Mouse (Mus musculus): ENCODE measurements around the gene Cfhr2. TPM values are rescaled to one million over a fixed set of nuclear protein-coding genes. Genes with fewer than 3 reads are reported as not detected.

The Cfhr2 gene
- total RNA-seq (2014; rRNA removed): 940 and 997 TPM in 2 replicates
- polyA plus RNA-seq (2012; rRNA removed): 224 and 239 TPM in 2 replicates

GRCm38 (mm10) chr1:139858548-139858947 lies at the start of gene Cfhr2:
Cfhr2 (minus strand) TSS chr1:139858702.
- TF ChIP-seq CTCF (IDR thresholded peaks at IDR 0.05; ENCODE audit: low read depth, low read length): no peak
- TF ChIP-seq POLR2A (IDR thresholded peaks at IDR 0.05; ENCODE audit: extremely low read depth, insufficient read depth, low read length): no peak
- no peaks in the 10 kb centered on the region for H3K27me3 ChIP-seq (ENCODE audit: control insufficient read depth, insufficient read depth, low read length)
- DNase-seq (ENCODE audit: extremely low read depth, low read depth, low spot score): peak; percentile 93
- H3K4me1 ChIP-seq (ENCODE audit: control insufficient read depth, insufficient read depth, low read length): peaks cover 21% of the 10 kb centered on the region; the same call in 1 of the 2 replicates
- peak within 1 kb of the TSS; percentile 72; the same call in 1 of the 2 replicates for H3K9ac ChIP-seq (ENCODE audit: low read depth, low read length)
- H3K36me3 ChIP-seq (ENCODE audit: control insufficient read depth, insufficient read depth, low read length): 0 out of 2 replicates have a peak, but pooled peaks cover 5% of the 10 kb centered on the region
- peak within 1 kb of the TSS; percentile 86 for H3K27ac ChIP-seq (replicated peaks; ENCODE audit: insufficient read depth, low read depth, low read length)
- H3K4me3 ChIP-seq (ENCODE audit: insufficient read depth, low read depth, low read length): peak within 1 kb of the TSS; percentile 90
- WGBS: 14% methylated on average over 1 of the region's 1 CpGs
- H3K79me2 ChIP-seq (ENCODE audit: control insufficient read depth, insufficient read depth, low read length): peaks cover 5% of the 10 kb centered on the region; the same call in 1 of the 2 replicates

GRCm38 (mm10) chr1:139863751-139864150 lies 5.2 kb upstream of the Cfhr2 start:
- DNase-seq (ENCODE audit: extremely low read depth, low read depth, low spot score): peak; percentile 92
- Histone ChIP-seq H3K36me3 (ENCODE audit: control insufficient read depth, insufficient read depth, low read length) (peaks cover 8% of the 10 kb centered on the region; the same call in 1 of the 2 replicates), H3K79me2 (ENCODE audit: control insufficient read depth, insufficient read depth, low read length) (no peaks in the 10 kb centered on the region), H3K27ac (replicated peaks; ENCODE audit: insufficient read depth, low read depth, low read length) (no peak overlapping the region), H3K27me3 (ENCODE audit: control insufficient read depth, insufficient read depth, low read length) (no peaks in the 10 kb centered on the region), H3K4me1 (ENCODE audit: control insufficient read depth, insufficient read depth, low read length) (peaks cover 17% of the 10 kb centered on the region; the same call in 1 of the 2 replicates), H3K9ac (ENCODE audit: low read depth, low read length) (no peak overlapping the region), H3K4me3 (ENCODE audit: insufficient read depth, low read depth, low read length) (no peak overlapping the region)
- no peak for TF ChIP-seq POLR2A (IDR thresholded peaks at IDR 0.05; ENCODE audit: extremely low read depth, insufficient read depth, low read length)
- TF ChIP-seq CTCF (IDR thresholded peaks at IDR 0.05; ENCODE audit: low read depth, low read length): no peak

GRCm38 (mm10) chr1:139860176-139860575 lies 1.7 kb upstream of the Cfhr2 start:
- H3K36me3 ChIP-seq (ENCODE audit: control insufficient read depth, insufficient read depth, low read length): 0 out of 2 replicates have a peak, but pooled peaks cover 3% of the 10 kb centered on the region
- H3K27me3 ChIP-seq (ENCODE audit: control insufficient read depth, insufficient read depth, low read length): no peaks in the 10 kb centered on the region
- peaks cover 17% of the 10 kb centered on the region; the same call in 1 of the 2 replicates for H3K4me1 ChIP-seq (ENCODE audit: control insufficient read depth, insufficient read depth, low read length)
- H3K27ac ChIP-seq (replicated peaks; ENCODE audit: insufficient read depth, low read depth, low read length): peak overlapping the region; percentile 61
- H3K9ac ChIP-seq (ENCODE audit: low read depth, low read length): no peak overlapping the region
- peak; percentile 99 for DNase-seq (ENCODE audit: extremely low read depth, low read depth, low spot score)
- H3K79me2 ChIP-seq (ENCODE audit: control insufficient read depth, insufficient read depth, low read length): no peaks in the 10 kb centered on the region; the same call in 1 of the 2 replicates
- TF ChIP-seq POLR2A (IDR thresholded peaks at IDR 0.05; ENCODE audit: extremely low read depth, insufficient read depth, low read length) (no peak), CTCF (IDR thresholded peaks at IDR 0.05; ENCODE audit: low read depth, low read length) (no peak)
- no peak overlapping the region for H3K4me3 ChIP-seq (ENCODE audit: insufficient read depth, low read depth, low read length)

GRCm38 (mm10) chr1:139839699-139840098 lies 18.8 kb downstream of the Cfhr2 start:
- peaks cover 4% of the 10 kb centered on the region for H3K4me1 ChIP-seq (ENCODE audit: control insufficient read depth, insufficient read depth, low read length)
- no peaks in the 10 kb centered on the region for H3K27me3 ChIP-seq (ENCODE audit: control insufficient read depth, insufficient read depth, low read length)
- peaks cover 10% of the 10 kb centered on the region; the same call in 1 of the 2 replicates for H3K79me2 ChIP-seq (ENCODE audit: control insufficient read depth, insufficient read depth, low read length)
- H3K36me3 ChIP-seq (ENCODE audit: control insufficient read depth, insufficient read depth, low read length): peaks cover 28% of the 10 kb centered on the region
- no peak overlapping the region for H3K4me3 ChIP-seq (ENCODE audit: insufficient read depth, low read depth, low read length)
- peak; percentile 58 for DNase-seq (ENCODE audit: extremely low read depth, low read depth, low spot score)
- WGBS: 20% methylated on average over 7 of the region's 7 CpGs
- no peak overlapping the region for H3K9ac ChIP-seq (ENCODE audit: low read depth, low read length)
- H3K27ac ChIP-seq (replicated peaks; ENCODE audit: insufficient read depth, low read depth, low read length): peak overlapping the region; percentile 39; the same call in 1 of the 2 replicates
- no peak for TF ChIP-seq CTCF (IDR thresholded peaks at IDR 0.05; ENCODE audit: low read depth, low read length)
- TF ChIP-seq POLR2A (IDR thresholded peaks at IDR 0.05; ENCODE audit: extremely low read depth, insufficient read depth, low read length): no peak

GRCm38 (mm10) chr1:139839290-139839689 lies 19.2 kb downstream of the Cfhr2 start:
- Histone ChIP-seq H3K4me3 (ENCODE audit: insufficient read depth, low read depth, low read length) (no peak overlapping the region), H3K36me3 (ENCODE audit: control insufficient read depth, insufficient read depth, low read length) (peaks cover 28% of the 10 kb centered on the region), H3K4me1 (ENCODE audit: control insufficient read depth, insufficient read depth, low read length) (peaks cover 4% of the 10 kb centered on the region), H3K9ac (ENCODE audit: low read depth, low read length) (no peak overlapping the region), H3K27me3 (ENCODE audit: control insufficient read depth, insufficient read depth, low read length) (no peaks in the 10 kb centered on the region), H3K79me2 (ENCODE audit: control insufficient read depth, insufficient read depth, low read length) (peaks cover 10% of the 10 kb centered on the region; the same call in 1 of the 2 replicates), H3K27ac (replicated peaks; ENCODE audit: insufficient read depth, low read depth, low read length) (no peak overlapping the region)
- DNase-seq (ENCODE audit: extremely low read depth, low read depth, low spot score): no peak
- TF ChIP-seq POLR2A (IDR thresholded peaks at IDR 0.05; ENCODE audit: extremely low read depth, insufficient read depth, low read length): no peak
- no peak for TF ChIP-seq CTCF (IDR thresholded peaks at IDR 0.05; ENCODE audit: low read depth, low read length)
- WGBS: 31% methylated on average over 2 of the region's 2 CpGs

- H3K36me3 ChIP-seq (ENCODE audit: control insufficient read depth, insufficient read depth, low read length): peaks cover 20% of the 10 kb centered on the region
- no peak overlapping the region for H3K4me3 ChIP-seq (ENCODE audit: insufficient read depth, low read depth, low read length)
- no peaks in the 10 kb centered on the region for H3K27me3 ChIP-seq (ENCODE audit: control insufficient read depth, insufficient read depth, low read length)
- TF ChIP-seq CTCF (IDR thresholded peaks at IDR 0.05; ENCODE audit: low read depth, low read length) (no peak), POLR2A (IDR thresholded peaks at IDR 0.05; ENCODE audit: extremely low read depth, insufficient read depth, low read length) (no peak)
- H3K4me1 ChIP-seq (ENCODE audit: control insufficient read depth, insufficient read depth, low read length): no peaks in the 10 kb centered on the region; the same call in 1 of the 2 replicates
- peak; percentile 81 for DNase-seq (ENCODE audit: extremely low read depth, low read depth, low spot score)
- H3K79me2 ChIP-seq (ENCODE audit: control insufficient read depth, insufficient read depth, low read length): no peaks in the 10 kb centered on the region
- no peak overlapping the region for H3K9ac ChIP-seq (ENCODE audit: low read depth, low read length)
- no peak overlapping the region for H3K27ac ChIP-seq (replicated peaks; ENCODE audit: insufficient read depth, low read depth, low read length)
These were observed 49.9 kb downstream of the Cfhr2 start for GRCm38 (mm10) chr1:139808594-139808993.

All from liver, adult 2 months (tissue).